Mouse (Mus musculus) spleen, postnatal 4 days (tissue): ENCODE measurements around the gene Tas1r3.

Source experiments
- DNase-seq, 2 experiments: peaks; one replicate each; pipeline ENCODE4 v3.0.0; 2022; ENCODE audit warnings: low spot score in 2 of 2

Gene Tas1r3

GRCm38 (mm10) chr4:155863001-155863400, at the start of gene Tas1r3:
Gene Tas1r3 (minus strand): TSS chr4:155863362.
- no peak for DNase-seq

DNA sequence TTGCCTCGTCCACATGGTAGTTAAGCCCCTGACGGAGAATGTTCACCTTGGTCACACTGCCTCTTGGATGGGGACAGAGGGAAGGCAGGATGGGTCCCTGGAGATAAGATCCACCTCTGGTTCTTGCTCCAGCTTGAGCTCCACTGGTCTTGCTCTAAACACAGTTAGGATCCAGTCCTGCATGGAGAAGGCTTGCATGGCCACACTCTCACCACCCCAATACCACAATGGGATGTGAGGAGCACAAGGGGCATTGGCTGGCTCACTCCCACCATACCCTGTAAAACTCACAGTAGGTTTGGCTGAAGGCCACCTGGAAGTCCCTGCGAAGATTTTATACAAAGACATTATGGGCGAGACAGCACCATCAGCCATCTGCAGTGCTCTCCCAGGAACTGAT, 45.6 kb upstream of the Tas1r3 start:
- peak in 1 of 2 experiments; percentile 57 for DNase-seq

DNA sequence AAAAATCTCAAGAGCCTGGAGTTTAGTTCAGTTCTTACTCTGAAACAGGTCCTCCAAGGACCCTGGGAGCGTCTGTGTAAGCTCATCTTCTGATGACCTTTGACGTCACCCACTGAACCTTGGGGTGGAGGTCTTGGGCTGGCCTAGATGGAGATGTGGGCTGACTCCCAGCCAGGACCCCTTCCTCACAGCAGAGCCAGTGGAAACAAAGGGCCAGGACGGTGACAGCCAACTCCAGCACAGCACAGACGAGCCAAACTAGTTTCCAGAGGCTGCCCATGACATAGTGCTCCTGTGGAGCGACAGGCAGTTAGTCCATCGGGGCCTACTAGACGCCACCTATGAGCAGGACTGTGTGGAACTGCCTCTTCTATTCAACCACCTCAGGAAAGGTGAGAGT, 45.1 kb upstream of the Tas1r3 start:
- no peak for DNase-seq

DNA sequence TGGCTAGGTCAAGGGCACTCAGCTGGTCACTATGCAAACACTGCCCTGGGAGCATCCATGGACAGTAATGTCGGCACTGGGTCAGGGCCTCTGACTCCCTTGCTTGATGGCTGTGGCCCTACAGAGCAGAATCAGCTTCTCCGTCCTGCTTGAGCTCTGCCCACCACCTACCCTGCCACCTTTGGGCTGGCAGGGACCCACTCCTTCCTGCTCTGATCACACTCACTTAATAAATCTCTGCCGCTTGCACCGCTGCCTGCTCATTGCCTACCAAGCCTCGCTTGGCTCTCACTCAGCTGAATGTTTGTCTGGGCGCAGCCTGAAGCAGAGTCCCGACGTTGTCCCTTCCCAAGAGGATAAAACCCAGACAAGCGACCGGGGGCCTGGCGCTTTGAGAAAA, 43.8 kb upstream of the Tas1r3 start:
- DNase-seq: peak in 1 of 2 experiments; percentile 55

GRCm38 (mm10) chr4:155906125-155906524, 43.0 kb upstream of the Tas1r3 start:
- peak in 1 of 2 experiments; percentile 58 for DNase-seq

GRCm38 (mm10) chr4:155905634-155906033, 42.5 kb upstream of the Tas1r3 start:
- peak in 1 of 2 experiments; percentile 59 for DNase-seq

GRCm38 (mm10) chr4:155904318-155905102, 41.3 kb upstream of the Tas1r3 start:
- DNase-seq: peak; percentile 22 to 68

- DNase-seq: peak in 1 of 2 experiments; percentile 63
Measured at GRCm38 (mm10) chr4:155903246-155903645, 40.1 kb upstream of the Tas1r3 start.

- peak in 1 of 2 experiments; percentile 52 for DNase-seq
Measured at GRCm38 (mm10) chr4:155901205-155901604, 38.0 kb upstream of the Tas1r3 start.

DNA sequence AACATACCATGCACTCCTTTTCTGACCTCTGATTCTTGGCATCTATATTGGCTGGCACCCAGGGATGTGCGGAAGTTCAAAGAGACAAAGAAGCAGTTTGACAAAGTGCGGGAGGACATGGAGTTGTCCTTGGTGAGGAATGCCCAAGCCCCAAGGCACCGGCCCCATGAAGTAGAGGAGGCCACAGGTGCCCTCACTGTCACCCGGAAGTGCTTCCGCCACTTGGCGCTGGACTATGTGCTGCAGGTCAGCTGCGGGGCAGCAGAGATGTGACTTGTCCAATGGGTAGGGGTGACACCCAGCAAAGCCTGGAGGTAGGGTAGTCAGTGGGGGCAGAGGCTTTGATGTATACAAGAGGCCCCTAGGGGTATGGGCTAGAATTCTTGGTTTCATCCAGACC, 36.2 kb upstream of the Tas1r3 start:
- peak in 1 of 2 experiments; percentile 58 for DNase-seq

DNA sequence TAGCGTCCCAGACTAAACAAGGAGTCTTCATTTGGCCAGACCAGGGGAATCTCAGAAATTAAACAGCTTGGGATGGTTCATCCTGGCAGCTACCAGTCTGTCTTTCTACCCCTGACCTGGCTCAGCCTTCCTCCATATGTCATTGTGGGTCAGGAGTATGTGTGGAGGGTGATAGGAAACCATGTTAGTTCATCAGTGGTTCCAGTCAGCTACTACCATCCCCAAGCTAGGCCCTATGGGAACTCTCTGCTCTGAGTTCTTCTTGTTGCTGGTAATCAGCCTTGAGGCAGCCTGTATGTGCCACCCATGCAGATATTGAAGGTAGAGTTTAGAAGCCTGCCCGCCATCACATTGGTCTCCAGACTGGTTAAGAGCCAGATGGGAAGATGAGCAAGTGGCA, 35.2 kb upstream of the Tas1r3 start:
- DNase-seq: peak in 1 of 2 experiments; percentile 39

- peak in 1 of 2 experiments; percentile 57 for DNase-seq
Measured at GRCm38 (mm10) chr4:155896461-155896860, 33.3 kb upstream of the Tas1r3 start.

DNA sequence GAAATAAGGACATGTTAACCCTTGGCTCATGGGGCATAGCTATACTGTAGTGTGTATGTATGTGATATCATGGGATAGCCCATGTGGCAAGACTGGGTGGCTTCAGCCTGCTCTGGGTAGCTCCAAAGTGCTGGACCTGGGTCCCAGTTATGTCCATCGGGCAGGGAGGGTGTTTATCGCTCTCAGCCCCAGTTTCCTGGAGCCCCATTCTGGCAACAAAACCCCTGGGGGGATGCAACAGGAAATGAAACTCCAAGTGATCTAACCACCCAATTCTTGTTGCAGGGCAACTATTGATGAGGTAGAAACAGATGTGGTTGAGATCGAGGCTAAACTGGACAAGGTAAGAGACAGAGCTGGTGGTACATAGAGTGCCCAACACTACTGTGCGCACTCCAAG, 32.7 kb upstream of the Tas1r3 start:
- peak in 1 of 2 experiments; percentile 65 for DNase-seq

- DNase-seq: peak; percentile 13 to 59
Measured at GRCm38 (mm10) chr4:155895216-155895615, 32.1 kb upstream of the Tas1r3 start.

DNA sequence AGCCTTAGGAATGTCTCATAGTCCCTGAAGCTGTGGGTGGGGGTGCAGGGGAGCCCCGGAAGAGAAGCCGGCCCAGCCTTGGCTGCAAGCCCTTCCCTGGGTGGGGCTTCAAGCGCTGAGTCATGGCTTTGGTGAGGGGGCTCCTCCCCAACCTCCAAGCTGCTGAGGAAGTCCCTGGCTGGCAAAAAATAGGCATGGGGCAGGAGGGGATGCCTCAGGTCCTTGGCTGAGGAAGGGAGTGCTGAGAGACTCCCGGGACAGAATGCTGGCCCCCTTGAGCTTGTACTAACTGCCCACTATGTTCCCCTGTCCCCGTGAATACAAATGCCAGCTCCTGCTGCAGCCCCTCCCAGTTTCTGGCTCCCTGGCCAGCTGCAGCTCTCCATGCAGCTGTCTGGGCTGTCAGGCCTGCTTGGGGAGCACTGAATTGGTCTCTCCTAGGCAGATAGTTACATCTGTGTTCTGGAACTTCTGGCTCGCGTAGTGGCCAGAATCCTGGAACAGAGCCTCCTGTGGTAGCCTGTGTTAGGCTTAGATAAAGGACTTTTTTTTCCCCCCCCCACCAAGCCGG, 31.2 kb upstream of the Tas1r3 start:
- peak; percentile 80 to 83 for DNase-seq

- peak in 1 of 2 experiments; percentile 57 for DNase-seq
Measured at GRCm38 (mm10) chr4:155893212-155893690, 30.1 kb upstream of the Tas1r3 start.

DNA sequence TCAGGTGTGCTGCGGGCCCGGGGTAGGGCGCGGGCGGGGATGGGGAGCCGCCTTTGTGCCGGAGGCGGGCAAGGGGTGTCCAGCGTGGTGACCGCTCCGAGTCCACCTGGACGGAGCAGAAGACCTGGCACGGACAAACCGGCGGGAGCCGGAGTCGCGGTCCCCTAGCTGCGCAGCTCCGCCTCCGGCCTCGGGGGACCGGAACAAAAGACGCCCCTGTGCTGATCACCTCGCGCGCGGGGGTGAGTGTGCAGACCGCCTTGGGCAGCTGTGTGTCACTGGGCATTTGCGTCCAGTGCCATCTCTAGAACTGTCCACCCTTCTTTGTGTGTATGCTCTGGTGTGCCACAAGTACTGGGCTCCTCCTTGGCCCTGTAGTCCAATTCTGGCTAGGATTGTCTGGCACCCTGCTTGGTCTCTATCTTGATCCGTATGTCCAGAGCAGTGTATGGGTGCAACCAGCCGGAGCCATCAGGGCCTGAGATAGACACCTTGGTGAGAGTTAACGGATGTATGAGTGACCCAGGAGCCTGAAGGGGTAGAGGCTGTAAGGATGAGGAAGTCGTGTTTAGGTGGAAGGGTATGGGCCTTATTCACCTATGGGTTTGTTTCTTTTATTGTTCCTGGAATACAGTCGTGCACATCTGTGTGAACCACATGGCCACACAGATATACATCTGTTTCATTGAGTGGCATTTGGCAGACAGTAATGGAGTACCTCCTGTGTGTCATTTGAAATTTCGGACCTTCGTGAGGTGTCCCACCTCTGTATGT, 29.5 kb upstream of the Tas1r3 start:
- DNase-seq: peak; percentile 56 to 84

DNA sequence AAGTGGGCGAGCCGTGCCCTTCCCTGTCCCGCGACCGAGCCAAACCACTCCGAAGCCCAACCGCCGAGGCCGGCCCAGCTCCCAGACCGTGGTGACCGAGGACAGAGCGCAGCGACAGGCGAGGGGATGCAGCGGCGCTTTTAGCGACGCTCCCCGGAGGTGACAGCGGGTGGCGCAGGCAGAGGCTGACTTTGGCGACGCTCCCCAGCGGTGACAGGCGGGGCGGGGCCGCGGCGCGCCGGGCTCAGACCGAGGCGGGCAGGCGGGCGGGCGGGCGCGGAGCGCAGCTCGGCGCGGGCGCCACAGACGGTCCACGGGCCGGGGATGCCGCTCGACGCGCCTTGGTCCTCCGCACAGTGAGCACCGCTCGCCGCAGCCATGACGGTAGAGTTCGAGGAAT, 28.9 kb upstream of the Tas1r3 start:
- peak; percentile 89 to 94 for DNase-seq

DNA sequence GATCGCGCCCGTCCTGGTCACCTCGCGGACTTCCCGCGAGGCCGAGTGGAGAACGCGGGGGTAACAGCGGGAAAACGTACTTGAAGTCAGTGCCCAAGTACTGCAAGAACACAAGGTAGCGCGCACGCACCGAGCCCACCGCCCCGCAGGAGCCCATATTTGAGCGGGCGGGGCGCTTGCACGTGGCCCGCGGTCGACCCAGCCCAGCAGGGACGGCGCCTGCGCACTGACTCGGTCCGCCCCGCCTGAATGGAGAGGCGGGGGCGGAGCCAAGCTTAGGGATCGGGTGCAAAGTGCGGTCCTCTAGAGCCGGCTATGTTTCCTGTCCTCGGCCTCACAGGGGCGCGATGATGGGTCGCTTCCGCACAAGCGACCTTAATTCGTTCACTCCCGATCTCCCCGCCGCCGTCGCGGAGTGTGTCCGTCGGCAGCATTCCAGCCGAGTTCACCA, 28.4 kb upstream of the Tas1r3 start, which contains the start of the genes Pusl1 and Acap3:
TSS of gene Pusl1 (minus strand) at position 231 of the 451 bp plus-strand sequence.
TSS of gene Acap3 (plus strand) at position 272 of the 451 bp plus-strand sequence.
- peak; percentile 98 to 100 for DNase-seq

- peak in 1 of 2 experiments; percentile 77 for DNase-seq
Measured at GRCm38 (mm10) chr4:155891011-155891471, 27.9 kb upstream of the Tas1r3 start.

DNA sequence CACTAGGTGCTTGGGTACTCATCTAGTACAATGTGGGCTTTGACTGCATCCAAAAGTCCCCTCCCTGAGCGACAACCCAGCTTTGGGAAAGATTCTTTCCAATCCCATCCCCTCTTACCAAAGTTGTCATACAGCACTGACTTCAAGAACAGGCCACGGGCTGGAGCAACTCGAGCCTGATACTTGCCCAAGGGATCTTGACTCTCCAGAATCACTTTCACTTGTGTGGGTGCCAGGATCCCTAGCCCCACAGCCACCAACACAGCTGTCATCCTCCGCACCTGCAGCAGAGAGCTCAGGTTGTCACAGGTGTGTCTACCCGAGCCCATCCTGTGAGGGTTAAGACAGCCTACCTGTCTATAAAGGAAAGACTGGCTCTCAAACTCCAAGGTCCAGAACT, 26.2 kb upstream of the Tas1r3 start:
- DNase-seq: peak in 1 of 2 experiments; percentile 56

GRCm38 (mm10) chr4:155888181-155888580, 25.0 kb upstream of the Tas1r3 start:
- peak; percentile 10 to 53 for DNase-seq
